Mouse (Mus musculus) lung, embryonic 14.5 days (tissue): Measurements from ENCODE around the gene Grm4. TPM values are rescaled to one million over a fixed set of nuclear protein-coding genes. Genes with fewer than 3 reads are reported as not detected.
"Not testable (repeated sequence)": the region's sequence is repeated elsewhere in the genome, so short reads cannot be mapped to it uniquely, and the experiment has no call there.

Experiments
- ATAC-seq: fragments of 200-750 bp; cut with Nextera tagmentation; 2 replicates; pipeline ENCODE4 v1.8.0; 2017; ENCODE audit warnings: mild to moderate bottlenecking, moderate TSS enrichment, moderate library complexity; ENCODE audit not compliant: insufficient read depth
- DNase-seq: peaks from one replicate; pipeline ENCODE4 v3.0.0-alpha.2; 2015
- H3K27ac ChIP-seq: fragments of 300-500 bp; sonication (generic); 2 replicates; pipeline ENCODE4 v1.5.1; 2014; ENCODE audit warnings: low read depth, mild to moderate bottlenecking, moderate library complexity
- H3K27me3 ChIP-seq: fragments of 300-500 bp; sonication (generic); 2 replicates; pipeline ENCODE4 v1.6.1; 2014; ENCODE audit warnings: low read length, control low read depth; ENCODE audit not compliant: insufficient read depth
- H3K36me3 ChIP-seq: fragments of 300-500 bp; sonication (generic); 2 replicates; pipeline ENCODE4 v1.6.1; 2014; ENCODE audit warnings: control low read depth; ENCODE audit not compliant: insufficient read depth
- H3K4me1 ChIP-seq: fragments of 300-500 bp; sonication (generic); 2 replicates; pipeline ENCODE4 v1.6.1; 2014; ENCODE audit warnings: antibody characterized with exemption, control low read depth; ENCODE audit not compliant: insufficient read depth
- H3K4me2 ChIP-seq: fragments of 300-500 bp; sonication (generic); 2 replicates; pipeline ENCODE4 v1.6.1; 2014; ENCODE audit warnings: mild to moderate bottlenecking
- H3K4me3 ChIP-seq: fragments of 300-500 bp; sonication (generic); 2 replicates; pipeline ENCODE4 v1.5.1; 2014; ENCODE audit warnings: low read depth, low read length
- H3K9ac ChIP-seq: fragments of 300-500 bp; sonication (generic); 2 replicates; pipeline ENCODE4 v1.6.1; 2014
- H3K9me3 ChIP-seq: fragments of 300-500 bp; sonication (generic); 2 replicates; pipeline ENCODE4 v1.6.1; 2016; ENCODE audit warnings: low read depth, low read length, control low read depth
- CTCF ChIP-seq: IDR thresholded peaks from 2 replicates; pipeline ENCODE4 v1.5.1; 2016; ENCODE audit warnings: antibody characterized with exemption, low read depth
- WGBS: fragments of 180-500 bp; shearing (Covaris S2); extraction: QIAGEN DNeasy Blood & Tissue Kit; methylation state at CpG from one replicate; pipeline ENCODE4 v1.1.7; 2014; 5-methylcytosine and 5-hydroxymethylcytosine counted together
- polyA plus RNA-seq: library from polyadenylated mRNA; unstranded; fragments of >200 nt; fragmentation: Nextera tagmentation; extraction: Ambion mirVana; gene quantifications from 2 replicates; pipeline ENCODE4 v1.2.1, GENCODE M21; 2014

The Grm4 gene
- polyA plus RNA-seq, 1 experiment from 2014 or later: 0.05 TPM

DNA sequence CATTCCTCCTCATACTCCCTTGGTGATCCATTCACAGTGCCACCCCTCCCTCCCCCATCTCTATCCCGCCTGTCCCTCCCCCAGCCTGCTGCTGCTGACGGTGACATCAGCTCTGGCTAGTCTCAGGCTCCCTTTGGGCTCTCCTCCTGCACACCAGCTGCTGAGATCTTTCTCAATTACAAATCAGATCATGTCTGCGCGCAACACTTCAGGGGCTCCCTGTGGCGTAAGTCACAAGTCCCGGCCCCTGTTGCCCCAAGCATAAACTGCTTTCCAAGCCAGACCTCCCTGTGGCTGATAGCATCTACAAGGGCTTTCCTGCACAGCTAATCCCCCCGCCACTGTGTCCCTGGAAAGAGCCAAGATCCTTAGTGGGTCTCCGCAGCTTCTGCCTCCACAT lies 128.3 kb downstream of the Grm4 start:
- no peak overlapping the region for H3K4me2 ChIP-seq
- no peaks in the 10 kb centered on the region for H3K36me3 ChIP-seq
- TF ChIP-seq CTCF: no peak
- H3K4me3 ChIP-seq: no peak overlapping the region
- H3K4me1 ChIP-seq: no peaks in the 10 kb centered on the region
- no peak overlapping the region for H3K9ac ChIP-seq
- no peak for ATAC-seq
- DNase-seq: no peak
- WGBS: 46% methylated on average over 8 of the region's 8 CpGs
- H3K9me3 ChIP-seq: no peaks in the 10 kb centered on the region
- no peak overlapping the region for H3K27ac ChIP-seq
- no peaks in the 10 kb centered on the region for H3K27me3 ChIP-seq

DNA sequence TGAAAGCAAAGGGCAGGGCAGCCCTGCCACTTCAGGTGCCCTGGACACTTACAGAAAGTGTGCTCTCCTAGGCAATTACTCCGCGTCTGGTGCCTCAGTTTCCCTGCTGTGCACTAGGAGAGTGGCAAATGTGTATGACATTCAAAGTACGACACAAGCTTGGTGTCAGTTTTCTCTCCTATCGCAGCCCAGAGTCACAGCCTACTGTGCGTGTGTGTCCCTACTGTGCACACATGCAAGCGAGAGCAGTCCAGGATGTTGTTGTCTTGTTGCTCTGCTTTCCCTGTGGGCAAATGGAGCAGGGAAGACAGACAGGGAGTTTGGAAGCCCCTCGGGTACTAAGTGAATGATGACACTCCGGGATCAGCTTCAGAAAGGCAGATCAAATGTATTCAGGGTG lies 131.2 kb downstream of the Grm4 start:
- Histone ChIP-seq H3K4me1 (peaks cover 8% of the 10 kb centered on the region; the same call in 1 of the 2 replicates), H3K27ac (no peak overlapping the region), H3K9ac (no peak overlapping the region), H3K27me3 (no peaks in the 10 kb centered on the region), H3K4me2 (no peak overlapping the region), H3K4me3 (no peak overlapping the region), H3K36me3 (no peaks in the 10 kb centered on the region), H3K9me3 (no peaks in the 10 kb centered on the region)
- WGBS: 83% methylated on average over 8 of the region's 8 CpGs
- no peak for TF ChIP-seq CTCF
- ATAC-seq: no peak
- no peak for DNase-seq

GRCm38 (mm10) chr17:27389221-27390000 lies 131.8 kb downstream of the Grm4 start:
- TF ChIP-seq CTCF: no peak
- ATAC-seq: no peak
- H3K4me3 ChIP-seq: no peak overlapping the region

DNA sequence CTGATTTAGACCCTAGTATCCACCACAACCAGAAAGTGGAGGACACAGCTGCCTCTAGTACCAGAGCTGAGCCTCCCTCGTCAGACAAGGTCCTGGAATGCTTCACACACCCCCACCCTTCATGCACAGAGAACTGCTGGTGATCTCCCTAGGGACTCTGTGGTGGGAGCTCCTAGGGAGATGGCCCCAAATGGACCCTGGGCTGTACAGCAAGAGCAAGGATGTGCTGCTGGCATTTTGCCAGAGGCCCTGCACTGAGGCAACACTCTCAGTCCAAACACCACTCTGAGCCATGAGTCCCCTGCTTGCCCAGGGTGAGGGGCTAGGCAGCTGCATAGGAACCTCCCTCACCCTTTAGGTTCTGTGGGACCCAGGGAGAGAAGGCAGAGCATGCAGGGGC lies 134.8 kb downstream of the Grm4 start:
- peak; percentile 52; the same call in 1 of the 2 replicates for ATAC-seq

More at GRCm38 (mm10) chr17:27389221-27390000, 131.8 kb downstream of the Grm4 start:
- Histone ChIP-seq H3K9ac (no peak overlapping the region), H3K27me3 (no peaks in the 10 kb centered on the region), H3K4me2 (no peak overlapping the region), H3K36me3 (no peaks in the 10 kb centered on the region), H3K27ac (no peak overlapping the region), H3K9me3 (no peaks in the 10 kb centered on the region), H3K4me1 (peaks cover 8% of the 10 kb centered on the region; the same call in 1 of the 2 replicates)
- no peak for DNase-seq
- WGBS: 79% methylated on average over 13 of the region's 13 CpGs

DNA sequence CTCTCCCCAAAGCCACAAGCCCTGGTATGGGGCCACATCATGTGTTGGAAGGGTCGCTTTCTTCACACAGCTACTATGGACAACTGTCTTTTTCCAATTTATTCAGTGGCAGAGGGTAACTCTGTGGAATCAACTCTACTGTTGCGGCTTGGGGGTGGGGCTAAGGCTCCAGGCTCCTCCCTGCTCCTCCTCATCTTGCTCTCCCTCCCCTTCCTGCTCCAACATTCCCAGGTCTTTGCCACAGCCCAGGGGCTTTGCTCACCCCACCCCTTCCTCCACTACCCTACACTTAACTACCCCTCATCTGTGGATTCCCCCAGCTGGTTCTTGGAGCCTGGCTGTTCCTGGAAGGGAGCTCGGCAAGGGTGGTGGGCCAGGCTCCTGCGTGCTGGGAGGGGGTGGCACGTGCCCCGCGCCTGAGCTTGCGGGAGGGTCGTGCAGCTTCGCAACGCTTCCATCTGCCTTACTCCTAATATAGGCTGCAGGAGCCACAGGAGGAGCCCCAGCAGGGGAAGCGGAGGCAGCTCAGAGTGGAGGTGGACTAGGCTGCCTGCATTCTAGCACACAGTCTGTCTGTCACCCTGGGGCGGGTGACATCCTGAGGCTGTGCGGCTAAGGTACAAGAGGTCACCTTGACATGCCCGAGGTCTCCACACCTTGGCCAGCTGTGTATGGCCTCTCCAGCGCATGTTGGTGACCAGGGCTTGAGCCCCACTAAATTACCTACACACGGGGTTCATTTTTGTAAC lies 135.5 kb downstream of the Grm4 start:
- Histone ChIP-seq H3K4me2 (no peak overlapping the region), H3K27ac (no peak overlapping the region), H3K4me3 (no peak overlapping the region), H3K27me3 (no peaks in the 10 kb centered on the region), H3K4me1 (peaks cover 8% of the 10 kb centered on the region; the same call in 1 of the 2 replicates), H3K36me3 (no peaks in the 10 kb centered on the region), H3K9ac (no peak overlapping the region), H3K9me3 (peaks cover 6% of the 10 kb centered on the region; the same call in 1 of the 2 replicates)
- TF ChIP-seq CTCF: no peak
- DNase-seq (no peak), ATAC-seq (no peak)
- WGBS: 28% methylated on average over 17 of the region's 17 CpGs

More for the DNA sequence above, 134.8 kb downstream of the Grm4 start:
- no peak for TF ChIP-seq CTCF
- H3K36me3 ChIP-seq: no peaks in the 10 kb centered on the region
- DNase-seq: peak; percentile 69
- peaks cover 6% of the 10 kb centered on the region; the same call in 1 of the 2 replicates for H3K9me3 ChIP-seq
- 25% methylated on average over 1 of the region's 1 CpGs for WGBS
- no peak overlapping the region for H3K27ac ChIP-seq
- no peaks in the 10 kb centered on the region for H3K27me3 ChIP-seq
- no peak overlapping the region for H3K4me3 ChIP-seq
- no peak overlapping the region for H3K4me2 ChIP-seq
- H3K4me1 ChIP-seq: peaks cover 8% of the 10 kb centered on the region; the same call in 1 of the 2 replicates
- no peak overlapping the region for H3K9ac ChIP-seq

GRCm38 (mm10) chr17:27382916-27383315 lies 138.3 kb downstream of the Grm4 start:
- no peaks in the 10 kb centered on the region for H3K36me3 ChIP-seq
- H3K4me1 ChIP-seq: peaks cover 8% of the 10 kb centered on the region; the same call in 1 of the 2 replicates
- WGBS: 51% methylated on average over 11 of the region's 11 CpGs
- H3K9ac ChIP-seq: no peak overlapping the region
- no peak for TF ChIP-seq CTCF
- ATAC-seq: no peak
- no peaks in the 10 kb centered on the region for H3K27me3 ChIP-seq
- DNase-seq: peak; percentile 60
- no peak overlapping the region for H3K27ac ChIP-seq
- H3K9me3 ChIP-seq: peaks cover 6% of the 10 kb centered on the region; the same call in 1 of the 2 replicates
- H3K4me2 ChIP-seq: no peak overlapping the region
- no peak overlapping the region for H3K4me3 ChIP-seq

GRCm38 (mm10) chr17:27380911-27381459 lies 140.2 kb downstream of the Grm4 start:
- H3K27me3 ChIP-seq, H3K4me1 ChIP-seq, H3K36me3 ChIP-seq, H3K4me3 ChIP-seq, H3K9me3 ChIP-seq, H3K27ac ChIP-seq, H3K9ac ChIP-seq, ATAC-seq, H3K4me2 ChIP-seq: not testable (repeated sequence)
- 48% methylated on average over 9 of the region's 9 CpGs for WGBS
- peak; percentile 11 for DNase-seq
